Mouse (Mus musculus) CD4-positive, CD25-positive, alpha-beta regulatory T cell, adult 2 months (primary cell): ENCODE results near the gene Pik3ap1.
"Not testable (repeated sequence)": the region's sequence is repeated elsewhere in the genome, so short reads cannot be mapped to it uniquely, and the experiment has no call there.

Source experiments
- DNase-seq: peaks from one replicate; pipeline ENCODE4 v3.0.0-alpha.2; 2012; ENCODE audit warnings: low read depth, low spot score

Gene Pik3ap1

DNA sequence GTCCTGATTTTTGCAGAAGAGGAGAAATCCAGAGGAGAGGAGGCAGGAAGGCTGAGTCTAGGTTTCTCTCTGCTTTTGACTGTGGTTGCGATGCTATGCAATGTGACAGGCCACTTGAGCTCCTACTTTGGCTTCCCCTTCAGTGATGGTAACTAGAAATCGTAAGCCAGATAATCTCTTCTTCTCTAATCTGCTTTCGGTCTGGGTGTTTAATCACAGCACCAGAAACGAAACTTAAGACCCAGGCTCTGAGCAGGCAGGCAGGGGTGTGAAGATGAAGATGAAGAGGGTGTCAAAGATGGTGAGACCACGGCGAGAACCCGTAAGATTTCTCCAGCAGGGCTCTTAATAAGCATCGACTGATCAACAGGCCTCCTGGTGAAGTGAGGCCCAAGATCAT lies 51.9 kb downstream of the Pik3ap1 start:
- no peak for DNase-seq

DNA sequence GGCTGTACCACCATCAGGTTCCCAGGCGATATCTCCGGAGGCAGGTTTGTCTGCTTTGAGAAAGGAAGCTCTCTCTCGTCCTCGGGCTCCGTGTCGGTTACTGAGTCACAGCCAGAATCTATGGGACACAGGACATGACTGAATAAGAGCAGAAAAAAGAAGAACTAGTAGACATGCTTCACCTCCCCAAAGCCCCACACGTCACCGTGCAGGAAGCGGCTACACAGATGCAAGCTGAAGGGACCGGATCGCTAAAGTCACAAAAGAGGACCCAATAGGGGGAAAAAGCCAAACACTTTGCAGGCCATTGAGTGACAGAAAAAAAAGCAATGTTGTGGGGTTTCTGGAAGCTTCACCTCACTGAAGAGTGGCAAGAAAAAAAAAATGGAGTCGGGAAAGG lies 52.7 kb downstream of the Pik3ap1 start:
- DNase-seq = peak; percentile 42

DNA sequence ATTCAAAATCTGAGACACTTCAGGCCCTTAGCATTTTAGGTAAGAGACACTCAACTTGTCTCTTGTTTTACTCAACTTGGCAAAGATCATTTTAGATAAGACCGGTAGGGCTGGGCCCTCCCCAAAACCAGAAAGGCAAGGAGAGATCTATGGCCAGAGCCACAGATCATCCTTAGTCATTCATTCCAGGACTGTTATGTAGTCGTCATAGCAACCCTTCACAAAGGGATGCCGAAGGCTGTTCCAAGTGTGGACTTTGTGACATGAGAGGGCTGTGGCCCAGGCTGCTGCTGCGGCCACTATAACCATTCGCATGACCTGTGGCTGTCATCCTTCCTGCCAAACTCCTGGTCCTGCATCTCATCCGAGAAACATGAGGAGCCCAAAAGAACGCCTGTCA lies 54.5 kb downstream of the Pik3ap1 start:
- DNase-seq = no peak

- DNase-seq = no peak
Observed at GRCm38 (mm10) chr19:41329961-41330360, 54.9 kb downstream of the Pik3ap1 start.

GRCm38 (mm10) chr19:41328743-41329142 lies 56.2 kb downstream of the Pik3ap1 start:
- peak; percentile 89 for DNase-seq

- DNase-seq = no peak
Observed at GRCm38 (mm10) chr19:41323813-41324212, 61.1 kb downstream of the Pik3ap1 start.

GRCm38 (mm10) chr19:41323125-41323524 lies 61.8 kb downstream of the Pik3ap1 start:
- DNase-seq = no peak

GRCm38 (mm10) chr19:41321149-41321548 lies 63.8 kb downstream of the Pik3ap1 start:
- DNase-seq = peak; percentile 10

DNA sequence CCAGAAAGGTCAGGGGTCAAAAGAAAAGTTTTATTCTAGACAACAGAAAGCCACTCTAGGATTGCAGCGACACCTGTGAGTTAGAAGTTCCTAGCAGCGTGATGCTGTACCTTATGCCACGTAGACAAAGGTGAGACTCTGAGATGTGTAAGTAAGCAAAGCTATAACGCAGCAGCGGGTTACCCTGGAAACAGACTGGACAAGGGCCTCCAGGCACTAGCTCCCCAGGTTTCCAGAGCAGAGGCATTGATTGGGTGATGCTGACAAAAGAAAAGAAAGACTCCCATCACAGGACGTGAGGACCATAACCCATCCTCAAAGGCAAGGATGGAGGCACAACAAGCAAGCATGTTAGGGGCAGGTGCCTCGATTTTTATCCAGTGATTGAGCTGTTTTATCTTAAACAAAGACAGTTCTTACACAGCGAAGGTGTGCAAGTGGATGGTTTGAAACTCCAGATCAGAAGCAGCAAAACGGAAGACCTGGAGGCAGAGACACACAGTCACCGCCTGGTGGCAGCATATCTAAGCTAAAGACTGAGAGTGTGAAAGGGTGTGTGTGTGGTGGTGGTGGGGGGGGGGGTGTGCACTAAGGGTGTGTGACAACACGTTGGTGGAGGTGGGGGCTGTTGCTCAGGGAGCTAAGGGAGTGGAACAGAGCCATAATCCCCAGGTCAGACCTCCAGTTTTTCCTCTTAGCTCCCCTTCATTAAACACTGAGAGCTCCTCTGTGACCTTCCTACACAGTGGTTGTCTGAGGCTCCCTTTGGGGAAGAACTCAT lies 67.4 kb downstream of the Pik3ap1 start:
- DNase-seq = peak; percentile 80

DNA sequence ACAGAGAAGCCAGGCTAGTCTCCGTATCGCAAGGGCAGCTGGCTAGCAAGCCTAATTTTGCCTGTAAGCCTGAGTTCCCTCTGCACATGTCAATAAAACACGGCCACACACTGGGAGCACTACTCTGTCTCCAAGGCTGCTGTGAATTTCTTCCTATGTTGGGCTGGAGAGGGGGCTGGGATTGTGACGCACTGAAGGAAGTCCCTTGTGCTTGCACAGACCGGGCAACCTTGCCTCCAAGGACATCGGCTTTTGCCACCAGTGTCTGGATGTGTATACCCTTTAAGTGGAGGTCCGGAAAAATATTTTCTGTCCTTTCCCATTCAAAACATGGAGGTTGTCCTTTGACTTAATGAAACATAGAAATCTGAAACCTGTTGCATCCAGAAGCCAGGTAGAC lies 70.2 kb downstream of the Pik3ap1 start:
- DNase-seq = no peak

GRCm38 (mm10) chr19:41313663-41314062 lies 71.2 kb downstream of the Pik3ap1 start:
- peak; percentile 65 for DNase-seq

DNA sequence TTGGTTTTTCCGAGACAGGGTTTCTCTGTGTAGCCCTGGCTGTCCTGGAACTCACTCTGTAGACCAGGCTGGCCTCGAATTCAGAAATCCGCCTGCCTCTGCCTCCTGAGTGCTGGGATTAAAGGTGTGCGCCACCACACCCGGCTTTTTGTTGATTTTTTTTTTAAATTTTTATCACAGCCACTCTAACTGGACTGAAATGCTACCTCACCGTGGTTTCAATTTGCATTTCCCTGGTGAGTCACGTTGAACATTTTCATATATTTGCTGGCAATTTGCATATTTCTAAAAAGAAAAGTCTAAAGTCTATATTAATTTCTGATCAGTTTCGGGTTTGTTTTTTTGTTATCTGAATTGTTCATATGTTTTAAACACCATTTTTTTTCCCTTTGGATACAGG lies 72.3 kb downstream of the Pik3ap1 start:
- DNase-seq = not testable (repeated sequence)

GRCm38 (mm10) chr19:41312027-41312426 lies 72.9 kb downstream of the Pik3ap1 start:
- DNase-seq = no peak

- DNase-seq = peak; percentile 61
Observed at GRCm38 (mm10) chr19:41310971-41311703, 73.8 kb downstream of the Pik3ap1 start.

- no peak for DNase-seq
Observed at GRCm38 (mm10) chr19:41303933-41304332, 81.0 kb downstream of the Pik3ap1 start.

GRCm38 (mm10) chr19:41303433-41303832 lies 81.5 kb downstream of the Pik3ap1 start:
- DNase-seq = no peak

DNA sequence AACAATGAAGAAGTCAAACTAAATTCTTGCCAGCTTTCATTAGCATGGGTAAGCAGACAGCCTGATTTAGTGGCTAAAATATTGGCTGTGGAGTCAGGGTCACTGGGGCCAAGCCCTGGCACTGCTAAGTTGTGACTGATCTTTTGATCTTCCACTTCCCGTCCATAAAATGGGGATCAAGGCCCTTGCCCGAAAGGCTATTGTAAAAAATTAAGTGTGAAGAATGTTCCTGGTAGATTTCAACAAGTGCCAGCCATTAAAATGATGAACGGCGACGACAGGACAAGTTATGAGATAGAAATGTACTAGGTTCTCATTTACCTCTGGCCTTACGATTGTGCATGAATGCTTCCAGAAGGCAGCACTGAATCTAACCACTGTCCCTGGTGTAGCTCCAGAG lies 83.0 kb downstream of the Pik3ap1 start:
- no peak for DNase-seq

GRCm38 (mm10) chr19:41299446-41299845 lies 85.5 kb downstream of the Pik3ap1 start:
- DNase-seq = no peak

GRCm38 (mm10) chr19:41290952-41291619 lies 93.8 kb downstream of the Pik3ap1 start:
- DNase-seq = peak; percentile 40

GRCm38 (mm10) chr19:41288568-41288967 lies 96.3 kb downstream of the Pik3ap1 start:
- DNase-seq = no peak

DNA sequence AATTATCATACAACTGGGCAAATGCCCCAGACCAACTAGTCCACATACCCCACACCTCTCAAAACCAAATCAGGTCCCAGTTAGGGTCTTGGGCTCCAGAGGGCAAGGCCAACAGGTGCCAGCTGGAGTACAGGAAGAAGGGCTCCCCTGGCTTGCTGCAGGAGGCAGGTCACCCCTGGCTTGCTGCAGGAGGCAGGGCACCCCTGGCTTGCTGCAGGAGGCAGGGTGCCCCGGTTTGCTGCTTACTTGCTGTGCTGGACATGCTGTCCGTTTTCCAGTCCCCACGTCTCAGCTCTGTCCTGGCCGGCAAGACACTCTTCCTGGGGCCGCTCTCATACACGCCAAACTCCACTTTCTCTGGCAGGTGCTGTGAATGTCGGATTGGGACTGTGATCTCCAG lies 97.7 kb downstream of the Pik3ap1 start:
- DNase-seq = no peak

DNA sequence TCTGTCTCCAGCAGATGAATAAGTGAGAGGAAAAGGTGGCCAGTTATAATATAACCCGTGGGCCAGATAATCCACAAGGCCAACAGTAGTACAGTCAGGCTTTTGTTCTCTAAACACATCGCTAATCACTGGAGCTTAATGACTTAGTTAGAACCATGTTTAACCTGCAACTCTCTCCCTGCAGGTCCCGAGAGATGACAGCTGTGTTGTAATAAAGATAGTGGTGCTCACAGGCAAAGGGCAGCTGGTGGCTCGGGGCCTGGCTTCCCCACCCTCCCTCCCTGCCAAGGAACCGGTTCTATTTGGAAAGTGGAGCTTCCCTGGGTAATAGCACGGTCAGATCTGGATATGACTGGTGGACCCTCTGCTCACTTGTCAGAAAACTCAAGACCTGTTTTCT lies 100.4 kb downstream of the Pik3ap1 start:
- DNase-seq = no peak
